Mouse (Mus musculus) lung, adult 2 months (tissue): ENCODE measurements around the gene Sesn3.

Experiments used
- CTCF ChIP-seq: fragments of 200-500 bp; IDR thresholded peaks from 2 replicates; pipeline ENCODE4 v1.5.1; 2011; ENCODE audit warnings: mild to moderate bottlenecking, low read length, control low read depth; ENCODE audit not compliant: insufficient read depth
- POLR2A ChIP-seq: fragments of 200-500 bp; IDR thresholded peaks from 2 replicates; pipeline ENCODE4 v1.6.1; 2011; ENCODE audit warnings: low read depth, mild to moderate bottlenecking, control low read depth, low read length, borderline replicate concordance; ENCODE audit errors: extremely low read depth

- TF ChIP-seq POLR2A (no peak), CTCF (no peak)
Measured at GRCm38 (mm10) chr9:14378151-14378550, 103.3 kb downstream of the Sesn3 start.
